Mouse (Mus musculus): Measurements from ENCODE around the gene Ak8.

Ak8 gene

DNA sequence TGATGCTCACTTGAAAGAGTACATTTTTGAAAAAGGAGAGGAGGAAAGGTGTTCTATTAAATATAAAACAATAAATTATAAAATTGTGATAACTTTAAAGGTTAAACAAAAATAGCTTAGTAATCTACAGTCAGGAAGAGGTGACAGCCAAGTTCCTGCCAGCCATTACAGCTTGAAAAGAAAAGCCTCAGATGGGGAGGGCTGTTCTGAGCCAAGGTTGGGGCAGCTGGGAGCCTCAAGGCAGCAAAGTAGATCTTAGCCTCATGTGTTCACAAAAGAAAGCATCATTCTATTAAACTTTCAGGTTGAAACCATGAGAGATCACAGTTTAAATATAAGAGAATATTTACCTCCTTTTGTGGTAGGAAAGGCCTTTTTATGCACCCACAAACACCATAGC lies 30.7 kb downstream of the Ak8 start:
- DNase-seq (ENCODE audit: low spot score in 2 of 2), result no peak

DNA sequence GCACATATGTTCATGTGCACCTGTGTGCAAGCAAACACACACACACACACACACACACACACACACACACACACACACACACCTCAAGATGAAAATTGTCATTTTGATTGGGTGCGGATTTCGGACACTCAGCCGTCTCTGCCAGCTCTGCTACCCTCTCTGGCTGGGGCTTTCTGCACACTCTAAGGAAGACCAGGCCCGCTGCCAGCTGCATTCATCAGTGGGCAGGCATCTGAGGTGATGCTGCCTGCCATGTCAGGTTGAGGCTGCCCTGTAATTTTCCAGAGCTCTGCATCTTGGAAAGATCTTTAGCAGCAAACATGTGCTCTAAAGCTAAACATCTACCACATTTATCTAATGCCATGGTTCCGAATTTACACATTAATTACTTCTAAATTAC lies 37.1 kb downstream of the Ak8 start:
- no peak for DNase-seq (ENCODE audit: low spot score in 2 of 2)

DNA sequence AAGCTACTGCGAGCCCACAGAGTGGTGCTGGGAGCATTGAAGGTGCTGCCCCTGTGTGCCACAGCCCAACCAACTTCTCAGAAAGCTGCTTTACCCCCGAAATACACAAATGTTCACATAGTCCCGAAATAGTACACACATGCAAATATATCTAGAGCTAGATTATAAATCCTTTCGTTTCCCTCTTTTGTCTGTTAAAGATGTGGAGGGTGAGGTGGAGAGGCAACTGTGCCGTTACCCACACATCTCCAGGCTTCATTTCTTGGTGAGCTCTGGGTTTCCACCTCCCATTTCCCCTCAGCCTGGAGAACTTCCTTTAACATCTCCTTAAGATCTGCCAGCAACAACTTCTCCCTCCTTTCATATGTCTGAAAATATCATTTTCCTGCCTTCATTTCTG lies 40.2 kb downstream of the Ak8 start:
- no peak for DNase-seq (ENCODE audit: low spot score in 2 of 2)

DNA sequence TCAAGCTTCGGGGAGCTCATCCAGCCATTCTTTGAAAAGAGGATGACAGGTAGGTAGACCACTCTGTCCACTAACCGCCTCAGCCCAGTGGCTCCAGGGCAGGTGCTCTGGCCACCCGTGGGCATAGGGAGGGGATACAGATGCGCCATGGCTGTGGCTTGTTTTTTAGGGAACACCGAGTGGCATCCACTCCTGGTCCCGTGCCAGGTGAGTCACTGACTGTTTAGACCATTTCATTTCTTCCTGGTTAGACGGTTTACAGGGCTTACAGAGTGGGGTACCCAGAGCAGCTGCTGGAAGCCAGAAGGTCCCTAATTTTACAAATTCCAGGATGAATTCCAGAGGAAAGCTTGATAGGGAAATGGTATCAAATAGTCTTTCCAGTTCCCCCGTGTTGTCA lies 42.7 kb downstream of the Ak8 start:
- DNase-seq (ENCODE audit: low spot score in 2 of 2), result no peak

DNA sequence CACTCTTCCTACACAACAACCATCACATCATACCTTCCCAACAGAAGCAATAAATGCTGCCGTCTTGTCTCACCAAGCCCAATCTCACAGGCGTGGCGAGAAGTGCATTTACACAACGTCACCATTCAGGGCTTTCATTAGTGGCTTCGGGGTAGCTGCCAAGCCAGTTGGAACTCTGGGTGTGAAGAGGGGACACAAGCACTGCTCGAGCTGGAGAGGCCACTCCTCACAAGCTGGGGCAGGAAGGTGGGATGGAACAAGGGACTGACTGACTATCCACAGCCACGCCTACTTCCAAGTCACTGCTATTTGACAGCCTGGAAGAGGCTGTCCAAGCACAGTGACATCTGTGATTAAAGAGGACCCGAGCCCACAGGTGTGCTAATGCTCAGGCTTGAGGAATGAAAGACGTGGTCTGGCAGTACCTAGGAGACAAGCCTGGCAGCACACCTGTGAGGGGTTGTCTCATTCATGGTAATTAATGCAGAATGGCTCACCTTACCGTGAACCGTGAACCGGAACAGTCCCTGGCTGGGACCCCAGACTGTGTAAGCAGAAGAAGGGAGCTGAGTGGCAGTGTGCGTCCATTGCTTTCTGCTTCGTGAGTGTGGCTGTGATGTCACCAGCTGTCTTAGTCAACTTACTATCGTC lies 46.8 kb downstream of the Ak8 start:
- no peak for DNase-seq (ENCODE audit: low spot score in 2 of 2)

DNA sequence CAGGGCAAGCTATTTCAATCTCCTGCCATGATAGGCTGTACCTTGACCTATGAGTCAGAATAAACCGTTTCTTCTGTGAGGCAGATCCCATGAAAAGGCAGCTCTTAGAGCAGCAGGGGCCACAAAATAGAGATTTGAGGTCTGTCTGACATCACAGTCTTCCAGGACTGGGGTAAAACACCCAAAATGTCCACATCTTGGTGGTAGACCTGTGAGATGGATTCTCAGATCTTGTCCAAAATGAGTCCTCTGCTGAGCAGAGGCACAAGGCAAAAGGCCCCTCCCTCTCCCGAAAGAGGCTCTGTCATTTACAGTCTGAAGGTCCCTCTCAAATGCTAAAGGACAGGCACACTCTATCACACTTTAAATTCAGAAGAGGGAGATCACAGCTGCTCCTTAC lies 47.7 kb downstream of the Ak8 start:
- no peak for DNase-seq (ENCODE audit: low spot score in 2 of 2)

GRCm38 (mm10) chr2:28751186-28751585 lies 51.2 kb downstream of the Ak8 start:
- DNase-seq (ENCODE audit: low spot score in 2 of 2), result no peak

DNA sequence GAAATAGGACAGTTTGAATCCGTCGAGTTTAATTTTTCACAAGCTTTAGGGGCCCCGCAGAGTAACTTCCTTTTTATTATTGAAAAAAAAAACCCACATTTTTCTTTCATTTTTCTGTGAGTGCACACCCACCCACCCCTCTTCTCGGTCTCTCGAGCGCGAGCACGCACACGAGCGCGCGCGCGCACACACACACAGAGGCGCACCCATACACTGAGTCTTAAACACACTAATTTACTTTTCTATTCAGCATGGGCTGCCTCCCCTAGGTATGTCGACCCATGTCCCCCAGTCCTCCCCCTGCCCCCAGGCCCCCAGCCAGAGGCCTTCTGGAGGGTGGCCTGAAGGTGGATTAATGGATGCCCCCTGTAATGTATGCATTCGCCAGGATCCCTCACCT lies 51.7 kb downstream of the Ak8 start:
- DNase-seq (ENCODE audit: low spot score in 2 of 2), result no peak

DNA sequence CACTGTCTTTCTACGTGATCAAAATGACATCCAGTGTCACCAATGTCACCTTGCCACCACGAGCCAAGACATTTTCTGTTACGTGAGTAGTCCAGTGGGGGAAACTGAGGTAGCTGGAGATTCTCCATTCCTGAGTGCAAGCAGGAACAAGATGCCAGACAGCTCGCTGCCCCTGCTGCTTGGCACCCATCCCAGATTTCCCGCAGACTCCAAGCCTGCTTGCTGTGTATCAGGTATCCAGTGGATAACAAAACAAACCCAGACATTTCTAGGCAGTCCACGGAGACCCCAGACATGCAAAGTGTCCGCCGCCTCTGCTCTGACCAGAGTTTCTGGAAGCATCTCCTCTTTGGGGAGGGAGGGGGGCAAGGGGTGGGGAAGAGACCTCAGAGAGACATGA lies 52.4 kb downstream of the Ak8 start:
- no peak for DNase-seq (ENCODE audit: low spot score in 2 of 2)

GRCm38 (mm10) chr2:28755451-28755850 lies 55.5 kb downstream of the Ak8 start:
- DNase-seq (ENCODE audit: low spot score in 2 of 2), result peak; percentile 54 to 84

GRCm38 (mm10) chr2:28756201-28756600 lies 56.2 kb downstream of the Ak8 start:
- peak in 1 of 2 experiments; percentile 69 for DNase-seq (ENCODE audit: low spot score in 2 of 2)

DNA sequence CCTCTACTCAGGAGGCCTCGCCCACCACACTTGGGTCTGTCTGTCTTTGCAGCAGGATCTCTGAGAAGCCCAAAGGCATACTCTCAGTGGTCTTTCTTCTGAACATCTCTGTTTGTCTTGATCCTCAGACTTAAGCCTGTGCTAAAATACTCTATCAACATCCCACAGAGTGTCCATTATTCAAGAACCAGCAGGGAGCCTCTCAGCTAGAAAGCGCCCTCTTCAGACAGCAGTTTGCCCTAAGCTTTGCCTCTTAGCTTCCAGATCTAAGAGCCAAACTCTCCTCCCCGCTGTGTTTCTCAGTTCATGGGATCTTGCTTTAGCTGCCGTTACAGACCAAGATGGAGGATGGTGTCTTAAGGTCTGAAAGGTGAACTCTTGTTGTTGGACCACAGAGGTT lies 59.5 kb downstream of the Ak8 start:
- DNase-seq (ENCODE audit: low spot score in 2 of 2), result no peak

GRCm38 (mm10) chr2:28766590-28766989 lies 66.6 kb downstream of the Ak8 start:
- DNase-seq (ENCODE audit: low spot score in 2 of 2), result no peak

GRCm38 (mm10) chr2:28767041-28767440 lies 67.1 kb downstream of the Ak8 start:
- DNase-seq (ENCODE audit: low spot score in 2 of 2), result no peak

DNA sequence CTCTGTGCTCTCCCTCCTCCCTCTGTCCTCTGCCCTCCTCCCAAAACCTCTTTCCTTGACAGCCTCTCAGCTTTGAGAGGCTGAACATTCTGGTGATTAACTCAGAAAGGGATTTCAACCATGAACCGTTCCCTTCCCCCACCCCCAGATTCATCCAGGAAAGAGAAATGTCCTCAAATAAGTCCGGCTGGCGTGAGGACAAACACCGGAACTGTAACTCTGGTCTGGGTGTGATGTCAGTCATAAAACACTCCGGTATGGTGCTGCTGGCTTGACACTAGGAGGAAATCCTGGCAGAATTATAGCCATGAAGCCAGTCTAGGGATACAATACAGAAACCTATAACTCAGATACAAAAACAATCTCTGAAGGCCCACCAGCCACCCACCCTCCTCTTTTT lies 70.7 kb downstream of the Ak8 start:
- DNase-seq (ENCODE audit: low spot score in 2 of 2), result no peak

GRCm38 (mm10) chr2:28774073-28774472 lies 74.1 kb downstream of the Ak8 start:
- DNase-seq (ENCODE audit: low spot score in 2 of 2), result no peak

DNA sequence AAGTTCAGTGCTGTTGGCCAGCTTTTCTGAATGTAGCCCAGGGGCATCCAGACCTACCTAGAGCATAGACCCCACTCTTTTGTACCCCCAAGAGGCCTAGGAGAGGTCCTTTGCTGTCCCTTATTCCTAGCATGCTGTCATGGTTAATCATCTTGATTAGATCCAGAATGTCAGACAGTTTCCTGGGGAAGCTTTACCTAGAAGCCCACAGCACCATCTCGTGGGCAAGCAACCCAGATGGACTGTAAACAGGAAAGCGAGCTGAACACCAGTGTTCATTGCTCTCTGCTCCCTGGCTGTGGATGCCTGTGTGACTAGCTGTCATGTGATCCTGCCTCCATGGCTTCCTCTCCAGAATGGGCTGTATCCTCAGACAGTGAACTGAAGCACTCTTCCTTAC lies 76.8 kb downstream of the Ak8 start:
- DNase-seq (ENCODE audit: low spot score in 2 of 2), result no peak

DNA sequence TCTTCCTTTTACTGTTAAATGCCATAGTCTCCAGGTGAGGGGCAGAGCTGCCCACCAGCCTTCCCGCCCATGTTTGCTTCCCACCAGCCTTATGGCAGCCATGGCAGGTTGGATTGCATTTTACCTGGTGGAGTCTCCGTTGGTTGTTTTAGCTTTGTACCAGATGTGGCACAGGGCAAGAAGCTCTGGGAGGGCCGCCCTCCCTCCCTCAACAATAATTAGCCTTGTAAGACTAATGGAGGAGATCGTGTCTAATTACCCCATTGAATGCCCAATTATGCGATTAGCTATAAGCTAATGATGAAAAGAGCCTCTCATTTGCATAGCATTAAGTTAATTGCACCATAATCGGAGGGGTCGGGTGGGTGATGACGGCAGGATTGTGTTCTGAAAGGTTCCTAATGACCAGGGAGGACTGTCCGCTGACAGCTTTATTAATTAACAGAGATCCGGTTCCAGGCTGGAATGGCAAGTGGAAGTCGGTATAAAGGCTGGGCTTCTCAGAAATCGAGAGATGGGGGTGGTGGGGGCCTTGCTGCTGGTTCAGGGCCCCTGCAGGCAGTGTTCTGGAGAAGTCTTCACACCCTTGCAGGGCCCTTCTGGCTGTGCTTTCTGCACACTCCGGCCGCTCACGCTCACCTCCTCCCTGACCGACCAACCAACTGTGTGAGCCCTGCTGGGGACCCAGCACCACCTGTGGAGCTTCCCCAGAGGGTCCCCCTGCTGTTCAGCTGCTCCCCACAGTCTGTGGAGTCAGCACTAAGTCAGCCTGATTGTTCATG lies 80.2 kb downstream of the Ak8 start:
- no peak for DNase-seq (ENCODE audit: low spot score in 2 of 2)

- no peak for DNase-seq (ENCODE audit: low spot score in 2 of 2)
These were observed 81.3 kb downstream of the Ak8 start for GRCm38 (mm10) chr2:28781310-28781709.

DNA sequence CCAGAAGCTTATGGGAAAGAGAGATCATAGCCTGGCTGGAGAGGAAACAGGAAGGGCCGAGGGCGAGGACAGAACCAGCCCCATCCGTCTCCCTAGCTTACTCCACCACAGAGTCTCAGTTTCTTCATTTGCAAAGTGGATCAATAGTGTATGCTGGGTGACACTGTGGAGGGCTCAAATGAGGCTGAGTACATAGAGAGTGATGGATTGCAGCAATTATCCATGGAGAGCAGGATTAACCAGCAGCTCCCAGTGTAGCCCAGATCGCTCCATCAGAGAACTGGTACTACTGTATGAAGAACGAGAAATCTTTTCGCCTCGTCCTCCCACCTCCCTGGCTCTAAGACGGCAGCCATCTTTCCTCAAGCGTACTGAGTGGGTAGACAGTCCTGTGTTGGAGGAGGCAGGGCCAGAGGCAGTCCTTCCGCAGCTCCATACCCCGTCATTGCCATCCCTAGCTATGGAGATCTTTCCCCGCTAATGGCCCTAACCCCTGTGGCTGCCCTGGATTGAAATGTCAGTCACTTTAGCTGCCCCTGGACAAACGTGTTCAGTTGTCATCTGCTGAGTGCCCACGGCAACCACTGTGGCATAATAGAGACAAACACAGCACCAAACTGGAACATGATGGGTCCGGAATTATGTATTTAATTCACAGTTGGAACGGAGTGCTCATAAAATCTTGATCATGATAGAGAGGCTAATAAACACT lies 86.5 kb downstream of the Ak8 start:
- DNase-seq (ENCODE audit: low spot score in 2 of 2), result no peak

DNA sequence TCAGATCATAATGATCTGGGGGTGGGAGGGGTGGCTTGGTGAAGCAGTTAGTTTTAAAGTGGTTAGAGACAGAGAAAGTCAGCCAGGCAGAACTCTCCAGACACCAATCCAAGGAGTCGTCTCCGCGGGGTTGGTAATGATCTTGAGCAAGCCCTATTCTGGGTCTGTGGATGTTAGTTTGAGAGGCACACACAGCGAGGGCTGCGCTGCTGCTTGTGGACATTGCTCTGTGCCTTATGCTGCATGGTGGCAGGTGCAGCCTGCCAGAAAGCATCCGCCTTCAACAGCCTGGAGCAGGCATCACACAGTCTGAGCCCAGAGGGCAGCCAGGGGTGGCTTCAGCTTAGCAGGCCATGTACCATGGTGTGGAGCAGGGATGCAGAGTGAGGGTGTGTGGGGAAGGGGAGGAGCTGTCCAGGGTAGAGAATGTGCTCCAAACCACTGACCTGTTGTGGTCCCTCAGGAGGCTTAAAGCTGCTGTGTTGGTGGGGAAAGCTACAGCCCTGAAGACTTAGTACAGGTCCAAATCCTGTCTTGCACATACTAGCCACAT lies 87.2 kb downstream of the Ak8 start:
- DNase-seq (ENCODE audit: low spot score in 2 of 2), result no peak

DNA sequence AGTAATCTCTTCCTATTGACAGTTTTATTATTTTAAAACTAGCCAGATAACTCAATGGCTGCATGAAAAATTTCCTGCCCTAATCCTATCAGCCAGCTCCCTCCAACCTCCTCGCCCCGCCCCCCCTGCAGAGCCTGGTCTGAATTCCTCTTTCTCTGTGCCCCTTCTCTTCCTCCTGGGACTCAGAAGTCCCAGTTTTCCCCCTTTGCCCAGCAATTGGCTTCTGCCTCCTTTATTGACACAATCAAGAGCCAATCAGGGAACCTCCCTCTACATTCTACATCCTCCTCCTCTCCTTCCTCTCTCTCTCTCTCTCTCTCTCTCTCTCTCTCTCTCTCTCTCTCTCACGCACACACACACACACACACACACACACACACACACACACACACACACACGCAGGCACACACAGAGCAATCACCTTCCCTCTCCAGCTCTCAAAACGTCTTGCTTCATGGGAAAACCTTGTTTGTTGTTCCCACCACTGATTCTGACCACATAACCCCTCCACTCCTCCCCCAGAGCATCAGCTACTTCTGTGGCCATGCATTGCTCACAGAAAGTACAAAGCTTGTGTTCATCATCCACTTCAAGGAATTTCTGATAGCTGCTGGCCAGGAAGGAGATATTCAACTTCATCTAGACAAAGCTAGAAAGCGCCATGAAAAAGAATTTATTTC lies 93.1 kb downstream of the Ak8 start:
- DNase-seq (ENCODE audit: low spot score in 2 of 2), result no peak

All from urinary bladder, postnatal 4 days (tissue).